In the genomic region with DNA sequence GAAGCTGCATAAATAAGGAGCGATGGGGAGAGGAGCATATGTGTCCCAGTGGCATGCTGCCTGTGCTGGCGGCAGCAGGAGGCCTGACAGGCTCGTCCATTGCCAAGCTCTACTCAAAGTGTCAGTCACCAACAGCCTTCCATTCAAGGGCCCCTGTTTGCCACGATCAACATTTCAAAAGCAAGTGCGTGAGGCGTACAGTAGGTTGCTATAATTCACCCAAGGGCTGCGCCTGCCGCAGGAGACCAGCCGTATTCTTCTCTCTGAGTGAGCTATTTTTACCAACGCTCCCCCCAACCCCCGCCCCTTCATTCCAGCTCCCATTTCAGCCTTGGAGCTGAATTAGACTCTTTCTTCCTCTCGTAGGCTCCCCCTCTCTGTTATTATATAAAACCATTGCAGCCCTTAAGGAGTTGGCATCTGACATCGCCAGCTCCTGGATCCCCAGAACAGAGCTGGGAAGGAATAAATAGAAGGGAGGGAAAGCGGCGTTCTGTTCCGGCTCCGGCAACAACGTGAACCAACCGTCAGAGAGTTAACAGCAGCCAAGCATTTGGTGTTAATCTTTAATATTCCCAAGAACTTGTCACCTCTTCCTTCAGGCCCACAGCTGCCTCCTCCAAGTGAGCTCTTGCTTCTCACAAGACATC, we compare ENCODE assay signal across 9 mouse cellular contexts. TPM values are rescaled to one million over a fixed set of nuclear protein-coding genes. Genes with fewer than 3 reads are reported as not detected.
DNase-seq lines count a peak whose midpoint lies in the region; ATAC-seq lines count a peak whose summit lies in the region.
"Had no signal": no experiment of that assay in that cellular context is flagged by ENCODE, and none has a peak within 500 bp of the region (broad histone marks: within the 10 kb centered on the region; RNA-seq: fewer than 3 reads in every experiment).

No protein-coding gene starts in this region.

- no peaks in the 10 kb centered on the region for H3K36me3 ChIP-seq in embryonic facial prominence, embryonic 13.5 days
- H3K36me3 ChIP-seq in hindbrain, embryonic 12.5 days: no peaks in the 10 kb centered on the region
- H3K36me3 ChIP-seq in neural tube, embryonic 15.5 days: no peaks in the 10 kb centered on the region
- H3K36me3 ChIP-seq: liver, embryonic 15.5 days had no signal

- H3K9me3 ChIP-seq in embryonic facial prominence, embryonic 13.5 days: no peaks in the 10 kb centered on the region
- H3K9me3 ChIP-seq in hindbrain, embryonic 12.5 days (replicated peaks): no peaks in the 10 kb centered on the region
- no peaks in the 10 kb centered on the region for H3K9me3 ChIP-seq in neural tube, embryonic 15.5 days (replicated peaks)
- H3K9me3 ChIP-seq: liver, embryonic 15.5 days had no signal

- H3K4me1 ChIP-seq in embryonic facial prominence, embryonic 13.5 days: peaks cover 59% of the 10 kb centered on the region
- H3K4me1 ChIP-seq in hindbrain, embryonic 12.5 days: peaks cover 49% of the 10 kb centered on the region
- peaks cover 37% of the 10 kb centered on the region for H3K4me1 ChIP-seq in neural tube, embryonic 15.5 days
- H3K4me1 ChIP-seq: liver, embryonic 15.5 days had no signal

- 19% methylated on average over 19 of the region's 19 CpGs for WGBS in embryonic facial prominence, embryonic 13.5 days
- WGBS in hindbrain, embryonic 12.5 days: 36% methylated on average over 19 of the region's 19 CpGs
- WGBS in neural tube, embryonic 15.5 days: 14% methylated on average over 19 of the region's 19 CpGs

- H3K27me3 ChIP-seq in embryonic facial prominence, embryonic 13.5 days: no peaks in the 10 kb centered on the region
- H3K27me3 ChIP-seq in hindbrain, embryonic 12.5 days: no peaks in the 10 kb centered on the region
- no peaks in the 10 kb centered on the region for H3K27me3 ChIP-seq in neural tube, embryonic 15.5 days (replicated peaks)
- H3K27me3 ChIP-seq: liver, embryonic 15.5 days had no signal

- no peak for ATAC-seq in cerebellum, adult (ENCODE audit: insufficient number of reproducible peaks, low FRiP score, low TSS enrichment)
- ATAC-seq in embryonic facial prominence, embryonic 13.5 days (ENCODE audit: insufficient number of reproducible peaks, insufficient read depth, low FRiP score, low TSS enrichment, low read depth): peak; percentile 52; the same call in 1 of the 2 replicates
- ATAC-seq in hindbrain, embryonic 12.5 days (ENCODE audit: low FRiP score): peak; percentile 35; the same call in 1 of the 2 replicates
- ATAC-seq in neural tube, embryonic 15.5 days (ENCODE audit: low FRiP score): peak; percentile 64

- H3K27ac ChIP-seq in embryonic facial prominence, embryonic 13.5 days: peak overlapping the region; percentile 94
- H3K27ac ChIP-seq in hindbrain, embryonic 12.5 days: peak overlapping the region; percentile 70
- peak overlapping the region; percentile 63 for H3K27ac ChIP-seq in neural tube, embryonic 15.5 days (replicated peaks)
- H3K27ac ChIP-seq: liver, embryonic 15.5 days had no signal

- H3K9ac ChIP-seq in embryonic facial prominence, embryonic 13.5 days: peak overlapping the region; percentile 60
- H3K9ac ChIP-seq in hindbrain, embryonic 12.5 days: peak overlapping the region; percentile 36; the same call in 1 of the 2 replicates
- H3K9ac ChIP-seq in neural tube, embryonic 15.5 days (replicated peaks): no peak overlapping the region
- H3K9ac ChIP-seq: liver, embryonic 15.5 days had no signal

- peak; percentile 62 for DNase-seq in cerebellum, adult 11 months
- DNase-seq in layer of hippocampus, postnatal 10 days (ENCODE audit: low spot score in 2 of 2): peak; percentile 55 to 67
- DNase-seq in thymus, adult 18-20 months: no peak
- no peak for DNase-seq in testis, postnatal 10 days (ENCODE audit: low spot score)

- H3K4me3 ChIP-seq in embryonic facial prominence, embryonic 13.5 days: peak overlapping the region; percentile 19
- H3K4me3 ChIP-seq in hindbrain, embryonic 12.5 days: no peak overlapping the region
- no peak overlapping the region for H3K4me3 ChIP-seq in neural tube, embryonic 15.5 days (replicated peaks)
- H3K4me3 ChIP-seq: liver, embryonic 15.5 days had no signal

- H3K4me2 ChIP-seq in embryonic facial prominence, embryonic 13.5 days: peak overlapping the region; percentile 53
- peak overlapping the region; percentile 31 for H3K4me2 ChIP-seq in hindbrain, embryonic 12.5 days (replicated peaks)
- peak overlapping the region; percentile 41 for H3K4me2 ChIP-seq in neural tube, embryonic 15.5 days
- H3K4me2 ChIP-seq: liver, embryonic 15.5 days had no signal

RNA-seq across cellular contexts. Expression of a gene that starts 59.5 kb away (rescaled TPM):
- 774 and 809 TPM in 2 replicates for polyA plus RNA-seq in embryonic facial prominence, embryonic 13.5 days (2015; fragmentation: Nextera tagmentation; extraction: Ambion mirVana)
- polyA plus RNA-seq in hindbrain, embryonic 12.5 days (2016; fragmentation: Nextera tagmentation; extraction: Ambion mirVana): 672 and 677 TPM in 2 replicates
- 100 to 1,000 TPM; 801 to 853 TPM for total RNA-seq in layer of hippocampus, postnatal 10 days (2021)
- polyA plus RNA-seq in neural tube, embryonic 15.5 days (2015; fragmentation: Nextera tagmentation; extraction: Ambion mirVana): 288 and 326 TPM in 2 replicates

Comparison
In these comparisons a context has a peak if more than half of its experiments do, and no peak if none do; other contexts are left out.
1. DNase-seq: peak in cerebellum, adult 11 months (single experiment) and layer of hippocampus, postnatal 10 days (2 of 2); none in thymus, adult 18-20 months (0 of 2) and testis, postnatal 10 days (single experiment).
2. Peak in every context shown above with its lines, with median percentiles within 50 percentile points of each other: H3K27ac ChIP-seq and H3K4me2 ChIP-seq.